Mouse (Mus musculus): Measurements from ENCODE around the gene Usp15. TPM values are rescaled to one million over a fixed set of nuclear protein-coding genes. Genes with fewer than 3 reads are reported as not detected.

Gene Usp15
- polyA plus RNA-seq, 1 experiment, result 51.8 TPM

DNA sequence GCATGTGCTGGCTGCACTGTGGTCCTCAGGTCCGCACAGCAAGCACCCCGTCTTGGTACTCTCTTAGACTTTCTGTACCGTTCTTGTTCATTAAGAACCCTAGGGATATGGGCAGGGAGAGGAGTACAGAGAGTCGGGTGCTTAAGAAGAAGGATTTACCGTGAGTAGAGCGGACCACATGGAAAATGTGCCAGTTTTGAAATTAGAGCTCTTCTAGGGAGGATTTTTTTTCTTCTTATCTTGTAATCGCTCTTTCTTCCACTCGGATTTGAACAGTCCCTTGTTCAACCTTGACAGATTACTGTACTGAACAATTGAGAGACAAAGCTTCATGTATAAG lies 3.5 kb upstream of the Usp15 start:
- Histone ChIP-seq H3K4me3 (ENCODE audit: insufficient read depth, low read length) (no peak overlapping the region), H3K4me1 (ENCODE audit: control insufficient read depth, insufficient read depth, low read length) (peaks cover 2% of the 10 kb centered on the region; the same call in 1 of the 2 replicates), H3K27ac (ENCODE audit: insufficient read depth, low read length) (no peak overlapping the region)
- TF ChIP-seq CTCF (IDR thresholded peaks at IDR 0.05; ENCODE audit: extremely low read depth, insufficient read depth, low read length) (no peak), POLR2A (IDR thresholded peaks at IDR 0.05; ENCODE audit: extremely low read depth, insufficient read depth, low read length) (no peak)

DNA sequence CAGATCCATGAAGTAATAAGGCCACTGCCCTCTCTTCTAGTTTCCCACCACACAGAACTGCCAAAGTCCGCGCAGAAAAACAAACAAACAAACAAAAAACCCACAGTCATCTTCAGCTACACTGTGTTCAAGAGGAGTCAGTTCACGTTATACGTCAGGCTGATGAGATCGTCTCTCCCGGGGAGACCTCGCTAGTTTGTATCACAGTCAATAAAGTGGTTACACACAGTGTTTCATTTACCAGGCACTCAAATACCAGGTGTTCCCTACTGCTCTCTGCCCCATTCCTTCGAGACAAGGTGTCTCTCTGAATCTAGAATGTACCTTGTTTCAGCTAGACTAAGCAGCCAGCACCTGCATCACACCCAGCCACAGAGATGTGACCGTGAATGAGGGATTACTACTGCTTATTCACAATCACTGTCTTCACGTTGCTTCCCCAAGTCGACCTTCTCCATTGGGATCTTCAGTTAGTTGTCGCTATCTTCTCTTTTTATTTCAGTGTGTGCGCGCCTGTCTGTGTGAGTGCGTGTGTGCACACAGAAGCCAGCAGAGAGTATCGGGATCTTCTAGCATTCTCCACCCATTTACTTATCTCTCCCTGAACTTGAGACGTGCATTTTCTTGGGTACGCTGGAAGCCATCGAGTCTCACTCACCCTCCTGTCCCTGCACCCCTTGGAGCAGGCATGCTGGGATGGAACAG lies 3.0 kb upstream of the Usp15 start:
- H3K27ac ChIP-seq (ENCODE audit: insufficient read depth, low read length), result no peak overlapping the region
- H3K4me1 ChIP-seq (ENCODE audit: control insufficient read depth, insufficient read depth, low read length), result peaks cover 4% of the 10 kb centered on the region; the same call in 1 of the 2 replicates
- TF ChIP-seq CTCF (IDR thresholded peaks at IDR 0.05; ENCODE audit: extremely low read depth, insufficient read depth, low read length) (no peak), POLR2A (IDR thresholded peaks at IDR 0.05; ENCODE audit: extremely low read depth, insufficient read depth, low read length) (no peak)
- no peak overlapping the region for H3K4me3 ChIP-seq (ENCODE audit: insufficient read depth, low read length)

DNA sequence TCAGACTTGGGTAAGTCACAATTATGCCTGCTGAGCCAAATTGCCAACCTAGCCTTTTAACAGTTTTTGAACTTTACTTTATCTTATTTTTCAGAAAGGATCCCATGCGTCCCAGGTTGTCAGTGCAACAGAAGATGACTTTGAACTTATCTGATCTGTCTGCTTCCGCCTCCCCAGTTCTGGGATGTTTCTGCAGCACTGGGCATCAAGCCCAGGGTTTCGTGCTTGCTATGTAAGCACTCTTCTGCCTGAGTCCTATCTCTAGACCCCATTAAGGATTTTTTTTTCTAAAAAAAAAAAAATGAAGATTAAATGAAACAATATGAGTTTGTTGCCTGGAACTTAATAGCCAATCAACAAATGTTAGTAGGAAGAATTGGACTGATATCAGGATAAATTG lies 2.3 kb upstream of the Usp15 start:
- H3K4me1 ChIP-seq (ENCODE audit: control insufficient read depth, insufficient read depth, low read length), result peaks cover 4% of the 10 kb centered on the region; the same call in 1 of the 2 replicates
- TF ChIP-seq CTCF (IDR thresholded peaks at IDR 0.05; ENCODE audit: extremely low read depth, insufficient read depth, low read length) (no peak), POLR2A (IDR thresholded peaks at IDR 0.05; ENCODE audit: extremely low read depth, insufficient read depth, low read length) (no peak)
- H3K27ac ChIP-seq (ENCODE audit: insufficient read depth, low read length), result no peak overlapping the region
- H3K4me3 ChIP-seq (ENCODE audit: insufficient read depth, low read length), result no peak overlapping the region

DNA sequence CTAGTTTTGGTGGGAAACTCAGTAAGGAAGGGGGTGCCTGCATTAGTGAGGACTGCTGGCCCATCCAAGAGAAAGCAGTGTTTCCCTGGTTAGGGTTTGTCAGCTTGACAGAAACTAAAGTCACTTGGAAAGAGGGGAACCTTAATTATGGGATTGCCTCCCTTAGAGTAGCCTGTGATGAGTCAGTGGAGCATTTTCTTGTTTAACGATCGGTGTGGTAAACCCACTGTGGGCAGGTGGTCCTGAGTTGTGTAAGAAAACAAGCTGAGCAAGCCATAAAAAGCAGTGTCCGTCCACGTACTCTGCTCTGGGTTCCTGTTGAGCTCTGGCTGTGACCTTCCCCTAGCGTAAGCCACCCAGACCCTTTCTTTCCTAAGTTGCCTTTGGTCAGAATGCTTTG lies 1.4 kb upstream of the Usp15 start:
- H3K4me1 ChIP-seq (ENCODE audit: control insufficient read depth, insufficient read depth, low read length), result peaks cover 4% of the 10 kb centered on the region; the same call in 1 of the 2 replicates
- no peak overlapping the region for H3K27ac ChIP-seq (ENCODE audit: insufficient read depth, low read length)
- H3K4me3 ChIP-seq (ENCODE audit: insufficient read depth, low read length), result no peak overlapping the region
- TF ChIP-seq POLR2A (IDR thresholded peaks at IDR 0.05; ENCODE audit: extremely low read depth, insufficient read depth, low read length) (no peak), CTCF (IDR thresholded peaks at IDR 0.05; ENCODE audit: extremely low read depth, insufficient read depth, low read length) (no peak)

DNA sequence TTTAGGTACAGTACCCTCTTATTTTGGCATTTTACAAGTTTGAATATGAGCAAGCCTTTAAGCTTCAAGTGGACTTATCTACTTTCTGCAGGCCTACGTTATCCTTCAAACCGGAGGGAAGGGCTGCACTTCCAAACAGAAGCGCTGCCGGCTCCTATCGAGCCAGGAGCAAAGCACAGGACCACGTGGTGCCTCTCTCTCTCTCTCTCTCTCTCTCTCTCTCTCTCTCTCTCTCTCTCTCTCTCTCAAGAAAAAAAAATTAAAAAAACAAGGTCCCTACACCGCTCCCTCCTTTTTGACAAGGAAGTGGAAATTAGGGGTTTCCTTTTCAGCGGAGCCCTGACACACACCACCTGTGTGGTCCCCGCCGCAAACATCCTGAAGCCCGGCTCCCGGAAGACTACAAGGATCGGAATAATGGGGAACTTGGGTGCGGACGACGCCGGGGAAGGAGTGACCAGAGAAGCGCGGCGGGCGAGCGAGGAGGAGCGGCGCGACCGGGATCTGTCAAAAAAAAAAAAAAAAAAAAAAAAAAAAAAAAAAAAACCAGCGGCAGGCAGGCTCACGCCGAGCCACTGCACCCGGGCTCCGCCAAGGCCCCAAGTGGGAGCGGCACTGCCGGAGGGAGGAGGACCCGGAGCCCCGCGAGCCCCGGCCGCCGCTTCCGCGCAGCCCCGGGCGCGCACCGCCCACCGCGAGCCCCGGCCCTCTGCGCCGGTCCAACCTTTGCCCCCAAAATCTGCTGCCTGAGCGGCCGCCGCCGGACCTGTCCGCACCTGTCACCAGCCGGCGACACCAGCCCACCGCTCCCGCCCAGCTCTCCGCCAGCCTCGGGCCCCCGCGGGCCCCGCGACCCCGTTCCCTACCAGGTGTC lies 597 bp downstream of the Usp15 start:
- H3K4me1 ChIP-seq (ENCODE audit: control insufficient read depth, insufficient read depth, low read length), result peaks cover 4% of the 10 kb centered on the region; the same call in 1 of the 2 replicates
- no peak for TF ChIP-seq POLR2A (IDR thresholded peaks at IDR 0.05; ENCODE audit: extremely low read depth, insufficient read depth, low read length)
- TF ChIP-seq CTCF (IDR thresholded peaks at IDR 0.05; ENCODE audit: extremely low read depth, insufficient read depth, low read length), result no peak
- H3K27ac ChIP-seq (ENCODE audit: insufficient read depth, low read length), result peak overlapping the region; percentile 99; the same call in 1 of the 2 replicates
- H3K4me3 ChIP-seq (ENCODE audit: insufficient read depth, low read length), result peak overlapping the region; percentile 93

DNA sequence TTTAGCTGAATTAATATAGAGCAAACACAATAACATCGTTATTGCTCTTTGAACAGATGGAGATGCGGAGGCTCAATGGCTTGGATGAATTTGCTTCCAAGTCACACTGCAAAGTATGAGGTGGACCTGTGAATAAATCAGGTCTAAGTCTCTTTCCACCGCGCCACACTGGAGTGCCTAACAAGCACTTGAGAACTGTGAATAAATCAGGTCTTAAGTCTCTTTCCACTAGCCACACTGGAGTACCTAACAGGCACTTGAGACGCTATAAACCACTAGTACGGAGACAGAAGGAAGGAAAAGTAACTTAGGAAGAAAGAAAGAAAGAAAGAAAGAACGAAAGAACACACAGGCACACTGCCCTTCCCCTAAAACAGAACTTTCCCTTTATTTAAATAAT lies 1.3 kb downstream of the Usp15 start:
- Histone ChIP-seq H3K4me1 (ENCODE audit: control insufficient read depth, insufficient read depth, low read length) (peaks cover 4% of the 10 kb centered on the region; the same call in 1 of the 2 replicates), H3K27ac (ENCODE audit: insufficient read depth, low read length) (no peak overlapping the region), H3K4me3 (ENCODE audit: insufficient read depth, low read length) (peak overlapping the region; percentile 93)
- TF ChIP-seq POLR2A (IDR thresholded peaks at IDR 0.05; ENCODE audit: extremely low read depth, insufficient read depth, low read length) (no peak), CTCF (IDR thresholded peaks at IDR 0.05; ENCODE audit: extremely low read depth, insufficient read depth, low read length) (no peak)

DNA sequence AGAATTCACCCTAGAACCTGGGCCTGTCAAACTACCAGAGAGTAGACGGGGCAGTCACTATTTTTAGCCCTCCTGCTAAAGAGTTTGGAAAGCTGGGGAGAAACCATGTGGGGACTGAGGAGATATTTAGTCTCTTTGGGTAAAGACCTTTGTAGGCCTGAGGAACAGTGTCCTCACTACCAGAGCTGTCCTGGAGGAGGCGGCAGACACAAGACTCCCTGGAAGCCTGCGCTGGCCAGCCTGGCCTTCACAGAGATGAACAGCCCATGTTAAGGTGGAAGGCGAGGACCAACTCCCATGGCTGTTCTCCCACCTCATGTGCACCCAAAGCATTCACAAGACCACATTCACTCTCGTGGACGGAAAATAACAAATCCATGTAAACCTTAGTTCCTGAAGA lies 5.8 kb downstream of the Usp15 start:
- TF ChIP-seq POLR2A (IDR thresholded peaks at IDR 0.05; ENCODE audit: extremely low read depth, insufficient read depth, low read length) (no peak), CTCF (IDR thresholded peaks at IDR 0.05; ENCODE audit: extremely low read depth, insufficient read depth, low read length) (no peak)
- Histone ChIP-seq H3K4me3 (ENCODE audit: insufficient read depth, low read length) (no peak overlapping the region), H3K27ac (ENCODE audit: insufficient read depth, low read length) (no peak overlapping the region), H3K4me1 (ENCODE audit: control insufficient read depth, insufficient read depth, low read length) (peaks cover 6% of the 10 kb centered on the region)

DNA sequence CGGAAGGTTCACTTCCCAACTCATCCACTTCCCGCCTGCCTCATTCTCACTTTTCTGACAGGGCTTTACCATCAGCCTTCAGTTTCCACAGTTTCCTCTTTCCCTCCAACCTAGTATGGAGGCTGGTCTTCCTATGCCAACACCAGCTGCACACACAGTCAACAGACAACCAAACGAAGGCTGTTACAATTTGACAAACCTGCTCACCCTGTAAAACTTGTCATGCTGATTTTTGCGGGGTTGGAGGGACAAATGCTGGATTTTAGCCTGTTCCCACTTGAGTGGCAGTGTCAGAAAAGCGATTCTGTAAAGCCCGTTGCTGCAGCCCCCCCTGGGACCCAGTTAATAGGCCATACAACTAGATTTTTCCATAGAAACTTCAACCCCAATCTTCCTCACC lies 9.5 kb downstream of the Usp15 start:
- no peak overlapping the region for H3K27ac ChIP-seq (ENCODE audit: insufficient read depth, low read length)
- H3K4me1 ChIP-seq (ENCODE audit: control insufficient read depth, insufficient read depth, low read length), result peaks cover 5% of the 10 kb centered on the region
- no peak overlapping the region for H3K4me3 ChIP-seq (ENCODE audit: insufficient read depth, low read length)
- TF ChIP-seq CTCF (IDR thresholded peaks at IDR 0.05; ENCODE audit: extremely low read depth, insufficient read depth, low read length), result no peak
- no peak for TF ChIP-seq POLR2A (IDR thresholded peaks at IDR 0.05; ENCODE audit: extremely low read depth, insufficient read depth, low read length)

DNA sequence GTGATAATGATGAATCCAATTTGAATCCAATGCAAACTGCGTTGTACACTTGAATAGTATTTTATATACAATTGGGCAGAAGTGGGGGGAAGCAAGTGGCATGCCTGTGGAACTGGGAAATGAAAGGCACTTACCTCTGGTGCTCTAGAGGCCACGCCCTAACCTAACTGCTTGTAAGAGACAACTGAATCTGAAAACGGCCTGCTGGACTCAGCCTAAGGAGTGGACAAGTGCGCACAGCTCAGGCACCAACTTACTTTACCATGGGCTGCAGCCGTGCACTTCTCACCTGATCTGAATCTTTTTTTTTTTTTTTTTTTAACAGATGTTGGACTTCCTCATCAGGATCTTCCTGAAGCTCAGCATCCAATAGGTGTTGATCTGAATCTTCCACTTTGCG lies 10.9 kb downstream of the Usp15 start:
- TF ChIP-seq CTCF (IDR thresholded peaks at IDR 0.05; ENCODE audit: extremely low read depth, insufficient read depth, low read length) (no peak), POLR2A (IDR thresholded peaks at IDR 0.05; ENCODE audit: extremely low read depth, insufficient read depth, low read length) (no peak)
- H3K4me3 ChIP-seq (ENCODE audit: insufficient read depth, low read length), result no peak overlapping the region
- no peak overlapping the region for H3K27ac ChIP-seq (ENCODE audit: insufficient read depth, low read length)
- peaks cover 7% of the 10 kb centered on the region for H3K4me1 ChIP-seq (ENCODE audit: control insufficient read depth, insufficient read depth, low read length)
